Mouse (Mus musculus): ENCODE data around the gene Tmem129. TPM values are rescaled to one million over a fixed set of nuclear protein-coding genes. Genes with fewer than 3 reads are reported as not detected.

Tmem129 gene
- total RNA-seq (2021) = 10 to 100 TPM; 22.6 to 23.4 TPM
- long read RNA-seq, transcript Tmem129-203 (4 exons, 2,369 nt) = minor isoform, 6 of 35 reads
- long read RNA-seq, transcript Tmem129-201 (4 exons, 2,828 nt) = major isoform, 21 of 35 reads
- long read RNA-seq, partial matches to known transcripts = 1 of 35 reads
- long read RNA-seq, other reads (novel, unspliced or antisense) = 7 of 35 reads

GRCm38 (mm10) chr5:33657787-33658663 lies at the start of gene Tmem129, which contains the start of gene Tacc3:
Tmem129 (minus strand) TSS chr5:33658416.
Tacc3 (plus strand) TSS chr5:33658128.
- DNase-seq (ENCODE audit: low spot score in 2 of 2) = peak; percentile 99

- DNase-seq (ENCODE audit: low spot score in 2 of 2) = no peak
Observed at GRCm38 (mm10) chr5:33707163-33707562, 48.9 kb upstream of the Tmem129 start.

GRCm38 (mm10) chr5:33706350-33706629 lies 48.1 kb upstream of the Tmem129 start:
- DNase-seq (ENCODE audit: low spot score in 2 of 2) = no peak

GRCm38 (mm10) chr5:33705612-33706349 lies 47.6 kb upstream of the Tmem129 start:
- DNase-seq (ENCODE audit: low spot score in 2 of 2) = no peak

- peak; percentile 46 to 50 for DNase-seq (ENCODE audit: low spot score in 2 of 2)
Observed at GRCm38 (mm10) chr5:33704945-33705611, 46.9 kb upstream of the Tmem129 start.

GRCm38 (mm10) chr5:33703999-33704398 lies 45.8 kb upstream of the Tmem129 start:
- DNase-seq (ENCODE audit: low spot score in 2 of 2) = no peak

GRCm38 (mm10) chr5:33701832-33702231 lies 43.6 kb upstream of the Tmem129 start:
- no peak for DNase-seq (ENCODE audit: low spot score in 2 of 2)

GRCm38 (mm10) chr5:33700010-33700409 lies 41.8 kb upstream of the Tmem129 start:
- DNase-seq (ENCODE audit: low spot score in 2 of 2) = no peak

- no peak for DNase-seq (ENCODE audit: low spot score in 2 of 2)
Observed at GRCm38 (mm10) chr5:33698669-33699068, 40.5 kb upstream of the Tmem129 start.

GRCm38 (mm10) chr5:33697947-33698512 lies 39.8 kb upstream of the Tmem129 start:
- peak in 1 of 2 experiments; percentile 61 for DNase-seq (ENCODE audit: low spot score in 2 of 2)

GRCm38 (mm10) chr5:33697534-33697933 lies 39.3 kb upstream of the Tmem129 start:
- no peak for DNase-seq (ENCODE audit: low spot score in 2 of 2)

GRCm38 (mm10) chr5:33696430-33696829 lies 38.2 kb upstream of the Tmem129 start:
- DNase-seq (ENCODE audit: low spot score in 2 of 2) = no peak

- DNase-seq (ENCODE audit: low spot score in 2 of 2) = no peak
Observed at GRCm38 (mm10) chr5:33695718-33696121, 37.5 kb upstream of the Tmem129 start.

- peak; percentile 55 to 56 for DNase-seq (ENCODE audit: low spot score in 2 of 2)
Observed at GRCm38 (mm10) chr5:33694848-33695717, 36.9 kb upstream of the Tmem129 start.

GRCm38 (mm10) chr5:33694461-33694847 lies 36.2 kb upstream of the Tmem129 start:
- DNase-seq (ENCODE audit: low spot score in 2 of 2) = no peak

- DNase-seq (ENCODE audit: low spot score in 2 of 2) = no peak
Observed at GRCm38 (mm10) chr5:33692393-33692792, 34.2 kb upstream of the Tmem129 start.

- DNase-seq (ENCODE audit: low spot score in 2 of 2) = no peak
Observed at GRCm38 (mm10) chr5:33689852-33690645, 31.8 kb upstream of the Tmem129 start.

- DNase-seq (ENCODE audit: low spot score in 2 of 2) = no peak
Observed at GRCm38 (mm10) chr5:33689221-33689844, 31.1 kb upstream of the Tmem129 start.

Measured in layer of hippocampus, adult 18-20 months (tissue).